Mouse (Mus musculus): ENCODE results near the gene Slc50a1.

DNA sequence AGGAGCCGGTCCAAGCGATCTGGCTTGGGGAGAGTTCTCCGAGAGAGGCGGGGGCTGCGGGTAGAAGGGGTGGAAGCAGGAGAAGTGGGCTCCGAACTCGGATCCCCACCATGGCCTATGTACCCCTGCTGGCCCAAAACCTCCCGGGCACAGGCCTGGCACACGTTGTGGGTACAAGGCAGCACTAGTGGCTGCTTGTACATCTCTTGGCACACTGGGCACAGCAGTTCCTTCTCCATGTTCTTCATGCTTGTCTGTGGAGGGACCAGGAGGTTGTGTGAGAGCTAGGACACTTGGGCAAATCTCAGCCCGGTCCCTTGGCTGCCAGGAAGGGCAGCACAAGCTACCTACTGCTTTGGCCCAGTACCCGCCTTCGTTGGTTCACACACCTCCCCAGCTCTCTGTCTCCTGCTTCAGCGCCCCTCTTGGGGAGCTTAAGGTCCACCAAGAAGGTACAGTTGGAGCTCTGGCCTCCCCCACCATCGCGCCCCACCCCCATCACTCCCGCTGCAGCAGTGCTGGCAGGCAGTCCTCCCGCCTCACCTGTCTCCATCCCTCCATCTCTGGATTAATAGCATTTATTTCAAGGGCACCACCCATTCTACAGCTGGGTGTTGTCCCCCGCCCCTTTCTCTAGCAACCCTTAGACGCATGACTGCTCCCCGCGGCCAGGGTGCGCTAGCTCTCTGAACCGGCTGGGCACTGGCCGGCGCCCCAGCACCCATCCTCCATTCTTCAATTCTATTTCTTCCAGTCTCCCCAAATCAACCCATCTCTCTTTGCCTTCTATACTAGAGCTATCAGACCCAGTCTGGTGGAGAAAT lies 26.0 kb downstream of the Slc50a1 start:
- TF ChIP-seq CTCF (IDR thresholded peaks at IDR 0.05; ENCODE audit: low read depth) = peak; percentile 20; the same call in 1 of the 2 replicates
- TF ChIP-seq EP300 (IDR thresholded peaks at IDR 0.05; ENCODE audit: low read depth) = no peak
